Mouse (Mus musculus) forebrain, embryonic 14.5 days (tissue): ENCODE measurements at regions not wholly inside any gene's neighbourhood (a gene's known extent, or its start where the extent isn't known, plus 50 kb on each side); places are given as distances from the start of the nearest gene placed in this dataset.

Experiments
- ATAC-seq: fragments of 200-750 bp; cut with Nextera tagmentation; 2 replicates; pipeline ENCODE4 v1.8.0; 2017; ENCODE audit warnings: mild to moderate bottlenecking, moderate library complexity
- DNase-seq: peaks from one replicate; pipeline ENCODE4 v3.0.0-alpha.2; 2015; ENCODE audit warnings: low spot score
- H3K27ac ChIP-seq: fragments of 300-500 bp; sonication (generic); 2 replicates; pipeline ENCODE4 v1.5.1; 2014; ENCODE audit warnings: low read depth, mild to moderate bottlenecking, control low read depth, low read length, moderate library complexity
- H3K27me3 ChIP-seq: fragments of 300-500 bp; sonication (generic); replicated peaks from 2 replicates; pipeline ENCODE4 v1.6.1; 2014; ENCODE audit warnings: low read length, control low read depth, mixed read lengths; ENCODE audit not compliant: control insufficient read depth, insufficient read depth
- H3K36me3 ChIP-seq: fragments of 300-500 bp; sonication (generic); 2 replicates; pipeline ENCODE4 v1.6.1; 2014; ENCODE audit warnings: low read length, control low read depth; ENCODE audit not compliant: control insufficient read depth, insufficient read depth
- H3K4me1 ChIP-seq: fragments of 300-500 bp; sonication (generic); 2 replicates; pipeline ENCODE4 v1.6.1; 2014; ENCODE audit warnings: antibody characterized with exemption, low read length, control low read depth; ENCODE audit not compliant: control insufficient read depth, insufficient read depth
- H3K4me2 ChIP-seq: fragments of 300-500 bp; sonication (generic); 2 replicates; pipeline ENCODE4 v1.6.1; 2014; ENCODE audit warnings: mild to moderate bottlenecking, control low read depth, low read length
- H3K4me3 ChIP-seq: fragments of 300-500 bp; sonication (generic); 2 replicates; pipeline ENCODE4 v1.5.1; 2014; ENCODE audit warnings: low read depth, low read length, control low read depth
- H3K9ac ChIP-seq: fragments of 300-500 bp; sonication (generic); 2 replicates; pipeline ENCODE4 v1.6.1; 2014; ENCODE audit warnings: mild to moderate bottlenecking, low read length, control low read depth, moderate library complexity
- H3K9me3 ChIP-seq: fragments of 300-500 bp; sonication (generic); replicated peaks from 2 replicates; pipeline ENCODE4 v1.6.1; 2016; ENCODE audit warnings: low read length, control low read depth, mixed read lengths; ENCODE audit not compliant: control insufficient read depth
- WGBS: fragments of 180-500 bp; shearing (Covaris S2); extraction: QIAGEN DNeasy Blood & Tissue Kit; methylation state at CpG from one replicate; pipeline ENCODE4 v1.1.7; 2014; 5-methylcytosine and 5-hydroxymethylcytosine counted together

DNA sequence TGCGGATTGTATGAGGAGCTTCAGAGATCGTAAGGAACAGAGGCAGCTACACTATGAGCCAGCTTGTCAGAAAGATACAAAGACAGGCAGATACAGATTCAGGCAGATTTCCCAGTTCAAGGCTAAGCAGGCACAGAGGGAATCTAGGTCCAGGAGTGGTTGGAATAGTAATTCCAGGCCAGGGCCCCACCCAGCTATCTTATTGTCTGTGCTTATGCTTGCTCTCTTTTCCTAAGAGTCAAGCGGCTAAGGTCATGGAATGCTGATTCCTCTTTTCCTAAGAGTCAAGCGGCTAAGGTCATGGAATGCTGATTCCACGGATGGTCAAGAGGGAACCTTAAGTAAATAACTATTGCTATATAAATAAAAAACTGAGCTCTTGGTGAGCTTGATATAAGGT lies 520.7 kb upstream of the Lrrc6 start:
- no peak overlapping the region for H3K27ac ChIP-seq
- no peak for ATAC-seq
- WGBS: 88% methylated on average over 5 of the region's 5 CpGs
- H3K4me2 ChIP-seq: no peak overlapping the region
- H3K36me3 ChIP-seq: no peaks in the 10 kb centered on the region
- 0 out of 2 replicates have a peak, but pooled peaks cover 4% of the 10 kb centered on the region for H3K9me3 ChIP-seq
- no peaks in the 10 kb centered on the region for H3K4me1 ChIP-seq
- H3K27me3 ChIP-seq: no peaks in the 10 kb centered on the region
- no peak overlapping the region for H3K9ac ChIP-seq
- no peak overlapping the region for H3K4me3 ChIP-seq
- no peak for DNase-seq

DNA sequence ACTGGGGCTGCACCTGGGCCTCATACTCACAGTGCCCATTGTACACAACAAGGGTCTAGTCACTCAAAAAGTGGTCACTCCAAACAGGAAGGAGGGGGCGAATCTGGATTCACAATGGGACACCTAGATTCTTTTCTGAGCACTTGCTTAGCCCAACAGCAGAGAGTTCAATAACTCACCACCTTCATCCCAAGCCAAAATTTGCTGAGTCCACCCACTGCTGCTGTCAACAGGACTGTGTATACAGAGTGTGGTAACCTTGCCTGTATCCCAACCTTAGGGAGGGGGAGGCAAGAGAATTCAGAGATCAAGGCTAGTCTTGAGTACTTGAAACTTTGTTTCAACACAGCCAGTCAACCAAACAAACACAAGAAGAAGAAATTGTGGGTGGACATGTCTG lies 519.2 kb upstream of the Lrrc6 start:
- no peak overlapping the region for H3K4me2 ChIP-seq
- H3K36me3 ChIP-seq: no peaks in the 10 kb centered on the region
- no peak overlapping the region for H3K4me3 ChIP-seq
- ATAC-seq (no peak), DNase-seq (no peak)
- H3K9ac ChIP-seq: no peak overlapping the region
- no peak overlapping the region for H3K27ac ChIP-seq
- 75% methylated on average over 1 of the region's 1 CpGs for WGBS
- H3K27me3 ChIP-seq: no peaks in the 10 kb centered on the region
- no peaks in the 10 kb centered on the region for H3K4me1 ChIP-seq
- 0 out of 2 replicates have a peak, but pooled peaks cover 4% of the 10 kb centered on the region for H3K9me3 ChIP-seq

DNA sequence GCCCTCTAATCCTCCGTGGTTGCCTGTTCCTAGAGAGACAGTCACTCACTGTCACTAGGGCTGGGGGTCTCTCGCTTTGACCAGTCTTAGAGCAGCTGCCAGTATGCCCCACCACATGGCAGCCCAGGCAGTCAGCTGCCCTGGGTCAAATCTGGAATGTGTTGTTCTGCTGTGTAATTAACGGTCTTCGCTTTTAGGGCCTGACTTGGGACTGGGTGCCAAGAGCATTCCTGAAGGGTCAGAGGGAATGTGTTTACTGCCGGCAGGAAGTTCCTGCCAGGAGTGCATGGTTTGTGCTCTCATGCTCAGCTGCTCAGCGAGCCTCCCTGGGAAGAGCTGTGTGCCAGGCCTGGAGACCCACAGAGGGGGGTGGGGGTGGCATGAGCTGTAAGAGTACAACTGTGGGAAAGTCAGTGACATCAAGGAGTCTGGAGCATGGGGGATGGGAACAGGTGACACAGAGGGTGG lies 518.5 kb upstream of the Lrrc6 start:
- Histone ChIP-seq H3K9me3 (0 out of 2 replicates have a peak, but pooled peaks cover 4% of the 10 kb centered on the region), H3K4me2 (no peak overlapping the region), H3K4me3 (no peak overlapping the region), H3K4me1 (no peaks in the 10 kb centered on the region), H3K9ac (no peak overlapping the region), H3K36me3 (no peaks in the 10 kb centered on the region), H3K27ac (no peak overlapping the region), H3K27me3 (no peaks in the 10 kb centered on the region)
- ATAC-seq (peak; percentile 61), DNase-seq (peak; percentile 6)
- WGBS: 49% methylated on average over 6 of the region's 6 CpGs
